Mouse (Mus musculus) thymus, postnatal 14 days (tissue): ENCODE measurements at regions not wholly inside any gene's neighbourhood (a gene's known extent, or its start where the extent isn't known, plus 50 kb on each side); places are given as distances from the start of the nearest gene placed in this dataset.
A peak's percentile ranks its signal among the peaks of the same experiment; 100 is the strongest.

Experiments
- DNase-seq: peaks from one replicate; pipeline ENCODE4 v3.0.0; 2021

GRCm38 (mm10) chr2:75245256-75245655, 413.8 kb upstream of the Hnrnpa3 start:
- DNase-seq, result no peak

GRCm38 (mm10) chr2:75245662-75246061, 413.4 kb upstream of the Hnrnpa3 start:
- DNase-seq, result no peak

- DNase-seq, result no peak
These were observed 412.8 kb upstream of the Hnrnpa3 start for GRCm38 (mm10) chr2:75246082-75246743.

- DNase-seq, result no peak
These were observed 410.8 kb upstream of the Hnrnpa3 start for GRCm38 (mm10) chr2:75248251-75248650.

GRCm38 (mm10) chr2:75250507-75250906, 408.6 kb upstream of the Hnrnpa3 start:
- no peak for DNase-seq

GRCm38 (mm10) chr2:75252829-75253228, 406.2 kb upstream of the Hnrnpa3 start:
- DNase-seq, result no peak

GRCm38 (mm10) chr2:75265218-75265617, 393.8 kb upstream of the Hnrnpa3 start:
- no peak for DNase-seq

GRCm38 (mm10) chr2:75265739-75266699, 393.0 kb upstream of the Hnrnpa3 start:
- no peak for DNase-seq

GRCm38 (mm10) chr2:75267949-75268348, 391.1 kb upstream of the Hnrnpa3 start:
- no peak for DNase-seq

- DNase-seq, result peak; percentile 4
These were observed 389.6 kb upstream of the Hnrnpa3 start for GRCm38 (mm10) chr2:75269446-75269845.

- no peak for DNase-seq
These were observed 388.9 kb upstream of the Hnrnpa3 start for GRCm38 (mm10) chr2:75270115-75270514.

- DNase-seq, result no peak
These were observed 371.2 kb upstream of the Hnrnpa3 start for GRCm38 (mm10) chr2:75287900-75288299.

GRCm38 (mm10) chr2:75291674-75292073, 367.4 kb upstream of the Hnrnpa3 start:
- no peak for DNase-seq

- DNase-seq, result no peak
These were observed 352.2 kb upstream of the Hnrnpa3 start for GRCm38 (mm10) chr2:75306821-75307220.

- DNase-seq, result no peak
These were observed 347.9 kb upstream of the Hnrnpa3 start for GRCm38 (mm10) chr2:75311191-75311590.

GRCm38 (mm10) chr2:75312246-75312645, 346.8 kb upstream of the Hnrnpa3 start:
- DNase-seq, result peak; percentile 30

GRCm38 (mm10) chr2:75315341-75315740, 343.7 kb upstream of the Hnrnpa3 start:
- no peak for DNase-seq

- peak; percentile 4 for DNase-seq
These were observed 340.9 kb upstream of the Hnrnpa3 start for GRCm38 (mm10) chr2:75318190-75318589.

- DNase-seq, result no peak
These were observed 334.8 kb upstream of the Hnrnpa3 start for GRCm38 (mm10) chr2:75324146-75324749.

GRCm38 (mm10) chr2:75329598-75329997, 329.5 kb upstream of the Hnrnpa3 start:
- no peak for DNase-seq

- no peak for DNase-seq
These were observed 317.8 kb upstream of the Hnrnpa3 start for GRCm38 (mm10) chr2:75341310-75341709.

- no peak for DNase-seq
These were observed 317.3 kb upstream of the Hnrnpa3 start for GRCm38 (mm10) chr2:75341726-75342280.

- DNase-seq, result no peak
These were observed 308.2 kb upstream of the Hnrnpa3 start for GRCm38 (mm10) chr2:75350902-75351301.
